Mouse (Mus musculus): ENCODE data around the gene Wdr83os. TPM values are rescaled to one million over a fixed set of nuclear protein-coding genes. Genes with fewer than 3 reads are reported as not detected.
A peak's percentile ranks its signal among the peaks of the same experiment; 100 is the strongest.

The Wdr83os gene
- total and polyA plus RNA-seq, 3 experiments: 26.2 to 143 TPM; not detected in 1

DNA sequence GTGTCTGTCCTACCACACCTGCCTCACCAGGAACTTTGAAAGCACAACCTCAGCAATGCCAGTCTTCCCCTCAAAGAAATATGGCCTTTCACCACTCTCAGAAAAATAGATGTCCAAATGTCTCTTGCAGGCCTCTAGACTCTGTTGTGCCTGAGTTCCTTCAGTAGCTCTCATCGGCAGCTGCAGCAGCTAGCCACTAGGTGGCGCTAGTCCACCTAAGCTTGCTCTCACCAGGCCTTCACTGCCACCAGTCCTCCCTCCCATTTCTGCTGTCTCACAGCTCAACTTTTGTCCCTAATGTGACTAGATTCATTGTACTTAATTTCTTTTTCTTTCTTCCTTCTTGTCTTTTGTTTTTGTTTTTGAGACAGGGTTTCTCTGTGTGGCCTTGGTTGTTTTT lies 3.5 kb upstream of the Wdr83os start:
- peak; percentile 90 for DNase-seq (ENCODE audit: low read depth, low spot score)
- H3K4me1 ChIP-seq (ENCODE audit: control insufficient read depth in 1 of 2, insufficient read depth in 2 of 2, low read length in 2 of 2): peaks cover 0 to 11% of the 10 kb centered on the region in 2 experiments; a peak in 1 of 4 replicates
- H3K79me2 ChIP-seq (ENCODE audit: control insufficient read depth, insufficient read depth, low read length, poor library complexity): peaks cover 22% of the 10 kb centered on the region
- peaks cover 0 to 2% of the 10 kb centered on the region in 2 experiments; a peak in 3 of 4 replicates for H3K36me3 ChIP-seq (ENCODE audit: control insufficient read depth in 1 of 2, insufficient read depth in 2 of 2, low read length in 2 of 2)
- no peak overlapping the region for H3K4me3 ChIP-seq (ENCODE audit: control insufficient read depth in 1 of 2, insufficient read depth in 1 of 2, low read depth in 2 of 2, low read length in 2 of 2)
- no peaks in the 10 kb centered on the region for H3K9me3 ChIP-seq (replicated peaks; ENCODE audit: insufficient read depth, low read length)
- no peak overlapping the region for H3K9ac ChIP-seq (ENCODE audit: control insufficient read depth, low read depth, low read length, poor library complexity, severe bottlenecking)
- TF ChIP-seq CTCF (IDR thresholded peaks at IDR 0.05 in 2 of 3, conservative IDR thresholded peaks at IDR 0.05 in 1 of 3; ENCODE audit: control insufficient read depth in 1 of 3, insufficient read depth in 1 of 3, low read depth in 2 of 3, low read length in 3 of 3, poor library complexity in 1 of 3, severe bottlenecking in 1 of 3) (peak; percentile 80 to 95 (median 90)), SMC3 (IDR thresholded peaks at IDR 0.05; ENCODE audit: low read depth, low read length) (peak; percentile 88), ELF1 (IDR thresholded peaks at IDR 0.05; ENCODE audit: low read depth, low read length) (no peak), MEF2A (IDR thresholded peaks at IDR 0.05; ENCODE audit: extremely low read depth, insufficient replicate concordance, low read depth, low read length, poor library complexity, severe bottlenecking) (no peak), BHLHE40 (IDR thresholded peaks at IDR 0.05; ENCODE audit: borderline replicate concordance, low read depth, low read length) (no peak), E2F4 (IDR thresholded peaks at IDR 0.05; ENCODE audit: borderline replicate concordance, low read depth, low read length) (no peak), USF2 (IDR thresholded peaks at IDR 0.05; ENCODE audit: borderline replicate concordance in 1 of 2, insufficient read depth in 1 of 2, low read depth in 1 of 2, low read length in 2 of 2) (no peak), ZKSCAN1 (IDR thresholded peaks at IDR 0.05; ENCODE audit: low read depth, low read length) (no peak), MYC (IDR thresholded peaks at IDR 0.05; ENCODE audit: low read depth, low read length) (0 out of 2 replicates have a peak, but pooled peaks have one; percentile 25), EP300 (IDR thresholded peaks at IDR 0.05; ENCODE audit: low read depth in 1 of 2, low read length in 2 of 2) (no peak), GABPA (IDR thresholded peaks at IDR 0.05; ENCODE audit: low read depth, low read length) (no peak), POLR2AphosphoS2 (IDR thresholded peaks at IDR 0.05; ENCODE audit: low read length) (no peak), USF1 (IDR thresholded peaks at IDR 0.05; ENCODE audit: low read depth, low read length) (no peak), HCFC1 (IDR thresholded peaks at IDR 0.05; ENCODE audit: low read depth, low read length) (0 out of 2 replicates have a peak, but pooled peaks have one; percentile 40), GATA1 (IDR thresholded peaks at IDR 0.05; ENCODE audit: low read depth, low read length) (no peak), ZMIZ1 (IDR thresholded peaks at IDR 0.05; ENCODE audit: low read depth, low read length) (no peak), ZC3H11A (IDR thresholded peaks at IDR 0.05; ENCODE audit: low read depth, low read length) (peak; percentile 82), RAD21 (IDR thresholded peaks at IDR 0.05; ENCODE audit: low read depth, low read length) (peak; percentile 84), ETS1 (IDR thresholded peaks at IDR 0.05; ENCODE audit: low read depth, low read length) (no peak), SIN3A (IDR thresholded peaks at IDR 0.05; ENCODE audit: low read length) (peak; percentile 62; the same call in 1 of the 2 replicates), POLR2AphosphoS5 (IDR thresholded peaks at IDR 0.05; ENCODE audit: borderline replicate concordance, low read depth, low read length) (no peak), TAL1 (IDR thresholded peaks at IDR 0.05; ENCODE audit: low read length) (no peak), KAT2A (conservative IDR thresholded peaks at IDR 0.05; ENCODE audit: low read depth, low read length) (no peak), MAZ (IDR thresholded peaks at IDR 0.05; ENCODE audit: low read depth, low read length) (0 out of 2 replicates have a peak, but pooled peaks have one; percentile 26), MYB (IDR thresholded peaks at IDR 0.05; ENCODE audit: low read depth, low read length) (no peak), CHD1 (IDR thresholded peaks at IDR 0.05; ENCODE audit: low read depth, low read length) (no peak), ZNF384 (IDR thresholded peaks at IDR 0.05; ENCODE audit: low read depth, low read length) (no peak)
- H3K27me3 ChIP-seq (ENCODE audit: control insufficient read depth in 1 of 2, insufficient read depth in 2 of 2, low read length in 2 of 2): no peaks in the 10 kb centered on the region
- H3K27ac ChIP-seq (ENCODE audit: control insufficient read depth, low read depth, low read length): no peak overlapping the region

All from MEL (cell line).